Mouse (Mus musculus) layer of hippocampus, adult 2 months (tissue): ENCODE results near the gene Myo1e. TPM values are rescaled to one million over a fixed set of nuclear protein-coding genes. Genes with fewer than 3 reads are reported as not detected.

ENCODE experiments used
- DNase-seq, 2 experiments: peaks; one replicate each; pipeline ENCODE4 v3.0.0; 2022; ENCODE audit warnings: low spot score in 2 of 2
- H3K27ac ChIP-seq: fragments of 200-600 bp; 2 replicates; pipeline ENCODE4 v1.8.1; 2022
- H3K4me3 ChIP-seq: fragments of 200-600 bp; 2 replicates; pipeline ENCODE4 v1.8.1; 2022; ENCODE audit warnings: mild to moderate bottlenecking
- CTCF ChIP-seq: fragments of 200-600 bp; conservative IDR thresholded peaks from 2 replicates; pipeline ENCODE4 v1.8.1; 2022; ENCODE audit warnings: antibody characterized with exemption, mild to moderate bottlenecking, moderate library complexity
- total RNA-seq, 2 experiments: library from RNA; stranded (reverse); gene quantifications; 2 replicates each; pipeline ENCODE4 v1.2.3; 2021

The Myo1e gene
- total RNA-seq, 2 experiments from 2014 or later, result 7.6 to 8.2 TPM

- no peak for TF ChIP-seq CTCF
- no peak overlapping the region for H3K4me3 ChIP-seq
- no peak overlapping the region for H3K27ac ChIP-seq
- no peak for DNase-seq
Observed at GRCm38 (mm10) chr9:70203267-70204076, 3.7 kb upstream of the Myo1e start.

GRCm38 (mm10) chr9:70207981-70208521, 901 bp downstream of the Myo1e start:
- no peak for TF ChIP-seq CTCF
- Histone ChIP-seq H3K27ac (peak overlapping the region; percentile 81), H3K4me3 (peak overlapping the region; percentile 80)
- no peak for DNase-seq

GRCm38 (mm10) chr9:70208751-70209150, 1.6 kb downstream of the Myo1e start:
- no peak for DNase-seq
- Histone ChIP-seq H3K27ac (peak overlapping the region; percentile 81), H3K4me3 (peak overlapping the region; percentile 80)
- TF ChIP-seq CTCF, result no peak

- Histone ChIP-seq H3K27ac (peak overlapping the region; percentile 81; the same call in 1 of the 2 replicates), H3K4me3 (no peak overlapping the region; the same call in 1 of the 2 replicates)
- TF ChIP-seq CTCF, result no peak
- DNase-seq, result no peak
Observed at GRCm38 (mm10) chr9:70209296-70210049, 2.3 kb downstream of the Myo1e start.

GRCm38 (mm10) chr9:70211638-70212037, 4.5 kb downstream of the Myo1e start:
- Histone ChIP-seq H3K27ac (no peak overlapping the region), H3K4me3 (no peak overlapping the region)
- no peak for DNase-seq
- no peak for TF ChIP-seq CTCF

GRCm38 (mm10) chr9:70216517-70216916, 9.4 kb downstream of the Myo1e start:
- no peak for DNase-seq
- no peak for TF ChIP-seq CTCF
- no peak overlapping the region for H3K4me3 ChIP-seq
- H3K27ac ChIP-seq, result no peak overlapping the region

GRCm38 (mm10) chr9:70219295-70219931, 12.3 kb downstream of the Myo1e start:
- no peak for TF ChIP-seq CTCF
- Histone ChIP-seq H3K4me3 (no peak overlapping the region), H3K27ac (no peak overlapping the region)
- DNase-seq, result no peak

- no peak overlapping the region for H3K4me3 ChIP-seq
- no peak overlapping the region for H3K27ac ChIP-seq
- no peak for DNase-seq
- no peak for TF ChIP-seq CTCF
Observed at GRCm38 (mm10) chr9:70220461-70221170, 13.5 kb downstream of the Myo1e start.

- Histone ChIP-seq H3K27ac (no peak overlapping the region), H3K4me3 (no peak overlapping the region)
- DNase-seq, result no peak
- no peak for TF ChIP-seq CTCF
Observed at GRCm38 (mm10) chr9:70223142-70223541, 16.0 kb downstream of the Myo1e start.

- DNase-seq, result no peak
- H3K27ac ChIP-seq, result peak overlapping the region; percentile 29; the same call in 1 of the 2 replicates
- no peak overlapping the region for H3K4me3 ChIP-seq
- TF ChIP-seq CTCF, result no peak
Observed at GRCm38 (mm10) chr9:70224046-70224445, 16.9 kb downstream of the Myo1e start.

GRCm38 (mm10) chr9:70226359-70226758, 19.2 kb downstream of the Myo1e start:
- Histone ChIP-seq H3K4me3 (no peak overlapping the region), H3K27ac (no peak overlapping the region)
- TF ChIP-seq CTCF, result no peak
- no peak for DNase-seq

GRCm38 (mm10) chr9:70229823-70230222, 22.7 kb downstream of the Myo1e start:
- no peak for TF ChIP-seq CTCF
- H3K27ac ChIP-seq, result no peak overlapping the region
- H3K4me3 ChIP-seq, result no peak overlapping the region
- DNase-seq, result no peak
